ENCODE assay signal across 10 mouse cellular contexts in genomic region chr15:103347275-103347684, GRCm38 (mm10). TPM values are rescaled to one million over a fixed set of nuclear protein-coding genes. Genes with fewer than 3 reads are reported as not detected.
DNase-seq lines count a peak whose midpoint lies in the region; ATAC-seq lines count a peak whose summit lies in the region.
"Had no signal": no experiment of that assay in that cellular context is flagged by ENCODE, and none has a peak within 500 bp of the region (broad histone marks: within the 10 kb centered on the region; RNA-seq: fewer than 3 reads in every experiment).

No protein-coding gene starts in this region.

- no peaks in the 10 kb centered on the region for H3K27me3 ChIP-seq in hindbrain, embryonic 10.5 days (ENCODE audit: insufficient read depth, poor library complexity, severe bottlenecking)
- no peaks in the 10 kb centered on the region for H3K27me3 ChIP-seq in hindbrain, embryonic 16.5 days (replicated peaks; ENCODE audit: control insufficient read depth, insufficient read depth, low read length)
- H3K27me3 ChIP-seq: embryonic facial prominence, embryonic 13.5 days; limb, embryonic 13.5 days had no signal

- intact Hi-C loops in heart, postnatal 10 days (cut with DNase I), result loop anchor here (1.0 kb wide), 1 partner anchor 41 kb away; no protein-coding TSS in a partner anchor

- no peak overlapping the region for H3K9ac ChIP-seq in hindbrain, embryonic 16.5 days (ENCODE audit: low read depth, low read length)
- H3K9ac ChIP-seq: embryonic facial prominence, embryonic 13.5 days; limb, embryonic 13.5 days had no signal

- no peak overlapping the region for H3K4me3 ChIP-seq in hindbrain, embryonic 10.5 days
- H3K4me3 ChIP-seq in hindbrain, embryonic 16.5 days (ENCODE audit: low read length), result no peak overlapping the region
- H3K4me3 ChIP-seq: embryonic facial prominence, embryonic 13.5 days; limb, embryonic 13.5 days had no signal

- 10% methylated on average over 2 of the region's 2 CpGs for WGBS in hindbrain, embryonic 10.5 days
- WGBS in hindbrain, embryonic 16.5 days, result 6% methylated on average over 2 of the region's 2 CpGs

- no peak overlapping the region for H3K4me2 ChIP-seq in hindbrain, embryonic 16.5 days (ENCODE audit: low read length)
- H3K4me2 ChIP-seq: embryonic facial prominence, embryonic 13.5 days; limb, embryonic 13.5 days had no signal

- ATAC-seq in hindbrain, embryonic 16.5 days, result no peak
- peak; percentile 49 for ATAC-seq in CD4-positive, CD25-positive, alpha-beta regulatory T cell, adult 4 months

- H3K36me3 ChIP-seq in hindbrain, embryonic 10.5 days, result peaks cover 82% of the 10 kb centered on the region
- H3K36me3 ChIP-seq in hindbrain, embryonic 16.5 days (ENCODE audit: control insufficient read depth, insufficient read depth, low read length), result no peaks in the 10 kb centered on the region

- no peak overlapping the region for H3K27ac ChIP-seq in hindbrain, embryonic 10.5 days
- H3K27ac ChIP-seq in hindbrain, embryonic 16.5 days (ENCODE audit: low read depth, low read length), result no peak overlapping the region
- H3K27ac ChIP-seq: embryonic facial prominence, embryonic 13.5 days; limb, embryonic 13.5 days had no signal

- peak; percentile 53 for DNase-seq in hindbrain, embryonic 10.5 days (ENCODE audit: low spot score)
- DNase-seq in adrenal gland, postnatal 36 days, result peak; percentile 74 to 77
- DNase-seq in heart, postnatal 10 days, result peak; percentile 76 to 85
- DNase-seq in lung, adult 18-20 months, result peak; percentile 64 to 72
- DNase-seq in right cerebral cortex, postnatal 10 days (ENCODE audit: low spot score in 2 of 2), result peak; percentile 73 to 82
- DNase-seq in urinary bladder, postnatal 10 days (ENCODE audit: low spot score), result no peak

- H3K9me3 ChIP-seq in hindbrain, embryonic 10.5 days, result no peaks in the 10 kb centered on the region
- H3K9me3 ChIP-seq in hindbrain, embryonic 16.5 days (ENCODE audit: control insufficient read depth, low read length), result no peaks in the 10 kb centered on the region
- H3K9me3 ChIP-seq: embryonic facial prominence, embryonic 13.5 days; limb, embryonic 13.5 days had no signal

- H3K4me1 ChIP-seq in hindbrain, embryonic 10.5 days (replicated peaks), result peaks cover 7% of the 10 kb centered on the region
- no peaks in the 10 kb centered on the region for H3K4me1 ChIP-seq in hindbrain, embryonic 16.5 days (ENCODE audit: control insufficient read depth, insufficient read depth, low read depth, low read length)
- H3K4me1 ChIP-seq: embryonic facial prominence, embryonic 13.5 days had no signal

RNA-seq across cellular contexts. Expression of gene Zfp385a, which starts 7.4 kb away (rescaled TPM):
- polyA plus RNA-seq in hindbrain, embryonic 10.5 days (2016; fragmentation: Nextera tagmentation; extraction: Ambion mirVana), result 24.9 and 26.3 TPM in 2 replicates
- 20.1 and 24.7 TPM in 2 replicates for polyA plus RNA-seq in hindbrain, embryonic 16.5 days (2015; fragmentation: Nextera tagmentation; extraction: Ambion mirVana)
- polyA plus RNA-seq in CD4-positive, CD25-positive, alpha-beta regulatory T cell, adult 4 months (2017; shearing (Covaris generic)), result not detected
- total RNA-seq in adrenal gland, postnatal 36 days (2021), result 10 to 100 TPM; 11.8 to 13.3 TPM
- total RNA-seq in heart, postnatal 10 days (2021), result 10 to 100 TPM; 24.3 to 26.2 TPM

RNA-seq across cellular contexts. Expression of gene Itga5, which starts 19.3 kb away (rescaled TPM):
- polyA plus RNA-seq in hindbrain, embryonic 10.5 days (2016; fragmentation: Nextera tagmentation; extraction: Ambion mirVana), result 23.5 and 23.8 TPM in 2 replicates
- 6.3 and 8.6 TPM in 2 replicates for polyA plus RNA-seq in hindbrain, embryonic 16.5 days (2015; fragmentation: Nextera tagmentation; extraction: Ambion mirVana)
- 1 to 10 TPM; 1.9 to 3.8 TPM for polyA plus RNA-seq in CD4-positive, CD25-positive, alpha-beta regulatory T cell, adult 4 months (2017; shearing (Covaris generic))
- total RNA-seq in adrenal gland, postnatal 36 days (2021), result 10 to 100 TPM; 37.0 to 37.4 TPM
- total RNA-seq in heart, postnatal 10 days (2021), result 100 to 1,000 TPM in 1 of 2 experiments, 10 to 100 TPM in 1; 89.4 to 101 TPM

RNA-seq across cellular contexts. Expression of gene Gpr84, which starts 36.9 kb away (rescaled TPM):
- polyA plus RNA-seq in hindbrain, embryonic 10.5 days (2016; fragmentation: Nextera tagmentation; extraction: Ambion mirVana), result 0.31 and 0.36 TPM in 2 replicates
- 0.34 and 0.42 TPM in 2 replicates for polyA plus RNA-seq in hindbrain, embryonic 16.5 days (2015; fragmentation: Nextera tagmentation; extraction: Ambion mirVana)
- polyA plus RNA-seq in CD4-positive, CD25-positive, alpha-beta regulatory T cell, adult 4 months (2017; shearing (Covaris generic)), result not detected
- not detected for total RNA-seq in adrenal gland, postnatal 36 days (2021)
- not detected for total RNA-seq in heart, postnatal 10 days (2021)

Comparison
In these comparisons a context has a peak if more than half of its experiments do, and no peak if none do; other contexts are left out.
1. RNA of gene Zfp385a, which starts 7.4 kb away (polyA plus RNA-seq): 24.9 to 26.3 TPM in hindbrain, embryonic 10.5 days and 20.1 to 24.7 TPM in hindbrain, embryonic 16.5 days; not detected in CD4-positive, CD25-positive, alpha-beta regulatory T cell, adult 4 months; every median in the first group is over 10 times any median in the second.